Mouse (Mus musculus) liver (tissue): ENCODE measurements around the gene Prickle2.

Source experiments
- DNase-seq: peaks from one replicate; pipeline ENCODE4 v3.0.0-alpha.2; 2020; ENCODE audit warnings: mixed read lengths

Prickle2 gene

DNA sequence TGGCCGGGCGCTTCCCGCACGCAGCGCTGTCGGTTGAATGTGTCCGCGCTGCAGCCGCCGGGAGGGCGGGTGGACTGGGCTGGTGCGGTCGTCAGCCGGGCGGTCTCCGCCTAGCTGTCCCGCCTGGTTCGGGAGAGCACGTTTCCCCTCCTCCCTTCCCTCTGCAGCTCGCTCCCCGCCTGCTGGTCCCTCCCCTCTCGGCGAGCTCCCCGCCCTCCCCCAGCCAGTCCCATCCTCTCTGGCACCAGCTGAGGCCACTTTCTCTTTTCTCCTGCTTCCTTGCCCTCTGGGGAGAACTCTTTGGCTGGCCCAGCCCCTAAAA, at the start of gene Prickle2:
Gene Prickle2, minus strand, starts transcription at position 11 of the 322 bp plus-strand sequence.
- peak; percentile 67 for DNase-seq

DNA sequence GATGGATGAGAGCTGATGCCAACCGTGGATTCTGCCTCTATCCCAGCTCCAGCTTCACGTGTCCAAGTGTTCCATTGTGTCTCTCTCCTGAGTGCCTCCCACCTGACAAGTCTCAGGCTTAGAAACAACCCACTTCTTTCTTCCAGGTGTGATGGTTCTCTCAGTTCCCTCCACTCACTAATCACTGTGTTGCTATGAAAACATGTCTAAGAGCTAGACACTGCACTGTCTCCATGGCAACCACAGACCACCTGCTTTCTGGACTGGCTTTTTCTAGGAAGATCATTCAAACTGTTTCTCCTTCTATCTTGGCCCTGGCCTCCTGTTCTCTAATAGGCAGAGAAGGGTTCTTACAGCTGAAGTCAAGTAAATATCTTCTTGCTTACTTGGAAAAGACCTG, 46.8 kb upstream of the Prickle2 start:
- no peak for DNase-seq

DNA sequence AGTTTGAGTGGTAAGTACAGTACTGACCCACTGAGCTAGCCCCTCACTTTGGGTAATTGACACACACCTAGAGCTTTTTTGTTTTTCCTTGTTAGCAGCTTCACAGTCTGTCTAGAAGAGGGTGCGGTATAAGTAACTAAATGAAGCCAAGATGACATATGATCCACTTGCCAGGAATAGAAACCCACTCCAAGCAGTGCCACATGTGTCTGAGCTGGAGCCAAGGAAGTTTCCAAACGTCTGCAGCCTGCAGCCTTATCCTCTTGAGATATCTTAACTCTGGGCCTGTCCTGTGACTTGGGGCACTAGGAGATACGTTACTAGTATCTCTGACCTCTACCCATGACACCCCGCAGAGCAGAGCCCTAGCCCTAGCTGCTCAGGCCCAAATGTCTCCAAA, 43.5 kb upstream of the Prickle2 start:
- DNase-seq: no peak

DNA sequence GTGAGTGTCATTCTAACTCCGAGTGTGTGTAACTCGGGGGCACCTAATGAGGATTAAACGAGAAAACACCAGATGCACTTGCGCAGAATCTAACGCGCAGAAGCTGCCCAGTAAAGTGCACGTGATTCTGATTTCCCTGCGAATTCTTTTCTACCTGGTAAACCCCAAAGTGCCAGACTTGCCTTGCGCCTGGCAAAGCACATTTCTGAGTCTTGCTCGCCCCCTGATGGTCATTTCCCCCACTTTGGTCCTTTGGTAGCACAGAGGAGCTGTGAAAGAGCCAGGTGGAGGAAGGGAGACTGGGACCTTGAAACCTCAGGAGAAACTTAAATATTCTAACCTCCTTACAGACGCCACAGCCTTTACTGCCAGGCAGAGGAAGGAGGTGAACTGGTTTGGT, 37.6 kb upstream of the Prickle2 start:
- DNase-seq: peak; percentile 26

DNA sequence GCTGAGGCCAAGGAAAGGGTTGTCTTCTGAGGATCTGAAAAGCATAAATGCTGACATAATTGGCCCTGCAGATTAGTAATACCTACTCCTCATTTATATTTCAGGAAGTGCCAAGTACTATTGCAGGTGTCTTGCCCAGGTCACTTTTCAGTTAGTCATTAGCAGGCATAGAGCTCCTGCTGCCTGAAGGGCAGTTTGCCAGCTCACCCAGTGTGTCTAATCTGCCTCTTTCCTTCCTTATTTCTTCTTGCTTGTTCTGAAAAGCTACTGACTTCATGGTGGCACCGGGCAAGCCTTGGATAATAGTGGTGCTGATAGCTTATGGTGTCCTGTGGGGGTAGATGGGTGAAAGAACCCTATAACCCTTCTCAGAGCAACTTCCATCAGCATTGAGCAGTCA, 31.2 kb upstream of the Prickle2 start:
- DNase-seq: no peak

DNA sequence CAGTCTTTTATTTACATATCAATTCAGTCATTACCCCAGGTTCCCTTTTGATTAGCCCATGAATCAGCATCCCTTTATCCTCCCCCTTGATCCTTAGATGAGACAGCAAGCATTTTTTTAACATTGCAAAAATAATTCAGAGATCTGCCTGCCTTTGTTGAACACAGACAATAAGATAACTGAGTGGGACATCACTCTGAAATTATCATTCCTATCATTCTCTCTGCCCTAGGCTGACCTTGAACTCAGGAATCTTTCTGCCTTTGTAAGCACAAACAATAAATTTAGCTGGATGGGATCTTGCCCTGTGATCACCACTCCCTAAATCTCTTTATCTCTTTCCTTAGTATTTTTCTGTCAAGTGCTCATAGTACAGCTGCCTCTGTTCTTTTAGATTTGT, 27.7 kb upstream of the Prickle2 start:
- DNase-seq: no peak

DNA sequence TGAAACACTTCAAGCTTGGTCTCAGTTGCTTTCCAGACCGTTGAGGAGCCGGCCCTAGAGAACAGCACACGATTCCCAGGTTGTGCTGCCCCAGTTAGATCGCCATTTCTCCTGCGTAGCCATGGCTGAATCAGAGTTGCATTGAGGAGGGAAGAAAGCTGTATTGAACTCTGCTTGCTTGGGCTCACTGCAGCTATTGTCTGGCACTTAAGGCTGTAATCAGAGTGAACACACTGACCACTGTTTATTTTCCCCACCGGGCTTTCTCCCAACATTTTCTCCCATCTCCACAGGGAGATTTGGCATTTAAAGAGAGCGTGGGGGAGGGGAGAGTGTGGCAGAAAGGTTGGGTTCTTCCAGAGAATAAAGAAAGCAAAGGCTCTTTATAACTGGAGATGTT, 22.6 kb upstream of the Prickle2 start:
- DNase-seq: no peak

DNA sequence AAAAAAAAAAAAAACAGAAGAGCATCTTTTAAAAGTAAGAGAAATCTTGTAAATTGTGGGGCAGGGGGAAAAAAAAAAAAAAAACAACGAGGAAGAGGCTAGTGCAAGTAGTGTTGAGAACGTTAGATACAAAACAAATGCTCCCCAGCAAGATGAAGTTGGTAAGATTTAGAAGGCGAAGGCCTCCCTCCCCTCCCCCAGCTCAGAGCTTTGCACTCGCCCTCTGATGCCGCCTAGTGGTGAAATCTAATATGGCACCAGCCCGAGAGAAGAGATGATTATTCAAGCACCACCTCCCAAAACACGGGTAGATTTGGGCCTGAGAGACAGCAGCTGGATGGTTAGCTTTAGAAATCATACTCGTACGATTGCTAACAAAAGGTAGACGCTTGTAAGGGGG, 22.1 kb upstream of the Prickle2 start:
- peak; percentile 71 for DNase-seq

DNA sequence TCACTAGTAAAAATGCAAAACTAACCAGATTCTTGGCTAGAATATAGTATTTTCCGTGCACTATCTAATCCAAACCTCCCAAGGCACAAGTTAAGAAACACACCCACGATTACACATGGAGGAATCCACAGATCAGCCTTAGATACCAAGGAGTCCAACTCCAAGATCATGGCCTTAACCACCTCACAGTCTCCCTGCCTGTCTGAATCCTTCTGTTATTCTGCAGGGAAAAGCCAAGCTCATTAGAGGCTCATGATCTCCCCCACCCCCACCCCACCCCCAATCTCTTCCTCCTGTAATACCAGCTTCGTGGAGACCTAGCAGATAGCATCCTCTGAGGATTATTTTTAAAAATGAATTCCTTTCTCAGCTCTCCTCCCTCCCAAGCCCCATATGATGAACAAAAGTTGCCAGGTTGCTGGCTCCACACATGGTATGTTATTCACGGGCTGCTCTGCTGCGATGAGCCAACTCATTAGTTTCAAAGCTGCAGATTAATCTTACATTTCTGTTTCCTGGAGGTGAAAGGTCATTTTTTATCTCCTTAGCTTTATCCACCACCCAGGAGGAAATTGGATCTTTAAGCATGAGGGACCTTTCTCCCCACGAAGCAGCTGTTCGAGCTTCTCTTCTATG, 21.5 kb upstream of the Prickle2 start:
- DNase-seq: no peak

DNA sequence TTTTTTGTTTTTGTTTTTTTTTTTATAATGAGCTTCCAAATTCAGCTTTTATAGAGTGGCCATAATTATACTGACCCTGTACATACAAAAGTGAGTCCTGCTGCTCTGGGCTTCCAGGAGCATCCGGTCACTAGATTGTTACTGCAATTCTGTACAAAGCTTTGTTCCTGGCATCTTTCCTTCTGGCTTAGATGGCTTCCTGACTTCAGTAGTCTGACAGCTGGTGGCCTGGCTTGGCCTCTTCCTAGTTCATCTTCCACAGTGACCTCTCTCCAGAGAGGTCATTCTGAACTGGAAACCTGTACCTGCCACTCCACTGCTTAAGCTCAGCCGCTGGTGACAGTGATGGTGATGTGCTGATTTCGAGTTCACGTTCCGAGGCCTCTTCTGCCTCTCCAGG, 20.2 kb upstream of the Prickle2 start:
- DNase-seq: no peak

DNA sequence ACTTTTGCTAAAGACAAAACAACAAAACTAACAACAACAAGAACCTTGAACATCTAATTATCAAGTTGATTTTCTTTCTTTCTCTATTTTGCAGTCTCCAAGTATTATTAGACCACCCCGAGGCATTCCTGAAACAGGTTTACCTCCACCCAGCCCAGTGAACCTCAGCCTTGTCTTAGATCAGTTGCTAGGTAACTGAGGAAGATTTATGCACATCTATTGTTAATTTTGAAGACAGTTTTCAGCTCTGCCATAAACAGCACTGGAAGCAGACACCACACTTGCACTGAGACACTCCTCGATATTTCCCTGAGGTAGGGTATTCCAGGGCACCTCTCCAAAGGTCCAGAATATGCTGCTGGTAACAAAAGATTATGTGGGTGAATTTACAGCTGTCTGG, 18.4 kb upstream of the Prickle2 start:
- no peak for DNase-seq

DNA sequence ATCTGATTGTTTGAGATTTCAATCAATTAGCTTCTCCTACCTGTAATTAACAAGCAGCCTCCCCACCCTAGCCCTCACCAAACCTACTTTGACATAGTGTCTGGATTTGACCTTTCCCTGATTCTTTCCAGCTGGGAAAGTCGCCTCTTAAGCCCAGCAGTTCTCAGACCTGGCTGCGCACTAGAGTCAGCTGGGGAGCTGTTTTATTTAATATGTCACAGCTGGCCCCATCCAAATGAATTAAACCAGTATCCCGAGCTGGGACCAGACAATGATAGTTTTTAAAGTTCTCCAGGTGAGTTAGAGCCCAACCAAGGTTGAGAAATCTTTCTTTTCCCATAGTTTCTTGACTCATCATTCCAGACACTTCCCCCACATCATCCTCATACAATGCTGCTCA, 9.9 kb upstream of the Prickle2 start:
- DNase-seq: no peak

DNA sequence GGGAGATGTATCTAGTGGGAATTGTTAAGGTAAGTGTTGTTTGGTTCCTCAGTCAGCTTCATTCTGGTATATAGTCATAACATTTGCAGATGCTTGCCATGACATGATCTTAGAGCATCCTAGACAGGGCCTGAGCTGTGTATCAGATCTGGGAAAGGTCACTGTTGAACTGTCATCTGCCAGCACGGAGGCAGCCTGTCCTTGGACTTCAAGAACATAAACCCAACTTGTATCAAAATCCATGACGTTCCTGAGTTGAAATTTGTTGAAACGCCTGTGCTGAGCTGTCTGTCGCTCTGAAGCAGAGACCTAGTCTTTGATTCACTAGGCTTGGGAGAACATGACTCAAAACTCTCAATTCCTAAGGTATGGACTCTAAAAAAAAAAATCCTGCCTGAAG, 8.8 kb upstream of the Prickle2 start:
- no peak for DNase-seq

DNA sequence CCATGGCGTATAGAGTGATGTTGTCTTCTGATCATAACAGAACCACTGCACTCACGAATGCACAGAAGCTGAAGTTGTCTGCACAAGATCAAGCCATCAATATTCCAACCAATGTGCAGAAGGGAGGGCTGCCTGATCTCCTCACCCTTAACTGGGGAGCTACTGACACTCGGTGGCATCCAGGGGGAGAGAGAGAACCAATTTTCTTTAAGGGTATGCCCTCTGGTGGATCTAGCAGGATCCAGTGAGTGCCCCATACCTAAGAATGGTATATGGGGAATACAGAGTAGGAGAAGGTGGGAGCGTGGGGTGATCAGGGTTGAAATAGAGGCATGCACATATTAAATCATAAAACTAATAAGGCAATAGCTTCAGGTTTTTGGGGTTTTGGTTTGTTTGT, 2.2 kb upstream of the Prickle2 start:
- no peak for DNase-seq

DNA sequence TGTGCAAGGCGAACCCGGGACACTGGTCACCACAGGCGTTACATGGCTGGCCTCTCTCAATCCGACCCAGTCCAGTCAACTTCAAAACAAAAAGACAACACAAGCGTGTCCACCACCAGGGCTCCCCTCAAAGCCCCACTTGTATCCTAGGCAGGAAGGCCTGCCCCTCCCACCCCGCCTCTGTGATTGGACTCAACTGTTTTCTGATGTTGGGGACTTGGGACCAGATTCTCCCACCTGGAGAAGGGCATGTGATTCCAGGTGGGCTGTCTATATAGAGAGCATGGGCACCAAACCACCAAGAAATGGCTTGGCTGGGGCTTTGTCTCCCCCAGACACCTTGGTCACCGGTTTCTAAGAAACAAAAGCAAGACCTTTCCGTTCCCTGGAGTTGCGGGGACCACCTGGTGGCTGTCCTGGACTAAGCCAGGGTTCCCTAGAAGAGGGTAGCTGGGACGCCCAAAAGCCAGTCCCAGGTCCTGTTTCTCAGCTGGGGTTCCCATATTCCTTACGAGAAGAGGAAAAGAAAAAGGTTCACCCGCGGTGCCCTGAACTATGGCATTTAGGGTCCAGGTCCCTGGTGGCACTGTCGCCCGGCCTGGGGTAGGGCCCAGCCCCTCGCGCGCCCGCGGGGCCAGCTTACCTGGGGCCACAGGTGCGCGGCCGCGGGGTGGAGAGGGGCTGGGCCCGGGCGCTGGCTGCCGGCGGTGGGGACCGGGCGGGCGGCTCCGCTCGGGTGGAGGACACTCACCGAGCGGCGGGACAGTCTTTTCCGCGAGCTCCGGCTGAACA, 406 bp downstream of the Prickle2 start:
- DNase-seq: no peak

DNA sequence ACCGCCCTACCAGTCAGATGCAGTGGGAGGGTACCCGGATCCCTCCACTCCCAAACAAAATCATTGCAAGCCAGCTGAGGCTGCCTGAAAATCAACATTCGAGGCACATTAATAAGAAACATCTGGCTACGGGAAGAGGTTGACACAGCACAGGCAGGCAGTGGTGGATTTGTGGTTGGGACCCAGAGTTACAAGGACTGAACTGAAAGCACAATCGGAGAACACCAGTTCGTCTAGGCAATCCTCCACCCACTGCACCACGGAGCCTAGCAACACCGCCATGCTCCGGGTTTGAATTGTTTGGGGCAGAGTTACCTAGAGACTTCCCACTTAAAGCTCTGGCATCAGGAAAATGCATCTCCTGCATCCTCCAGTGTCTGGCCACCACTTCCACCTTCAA, 1.1 kb downstream of the Prickle2 start:
- no peak for DNase-seq

DNA sequence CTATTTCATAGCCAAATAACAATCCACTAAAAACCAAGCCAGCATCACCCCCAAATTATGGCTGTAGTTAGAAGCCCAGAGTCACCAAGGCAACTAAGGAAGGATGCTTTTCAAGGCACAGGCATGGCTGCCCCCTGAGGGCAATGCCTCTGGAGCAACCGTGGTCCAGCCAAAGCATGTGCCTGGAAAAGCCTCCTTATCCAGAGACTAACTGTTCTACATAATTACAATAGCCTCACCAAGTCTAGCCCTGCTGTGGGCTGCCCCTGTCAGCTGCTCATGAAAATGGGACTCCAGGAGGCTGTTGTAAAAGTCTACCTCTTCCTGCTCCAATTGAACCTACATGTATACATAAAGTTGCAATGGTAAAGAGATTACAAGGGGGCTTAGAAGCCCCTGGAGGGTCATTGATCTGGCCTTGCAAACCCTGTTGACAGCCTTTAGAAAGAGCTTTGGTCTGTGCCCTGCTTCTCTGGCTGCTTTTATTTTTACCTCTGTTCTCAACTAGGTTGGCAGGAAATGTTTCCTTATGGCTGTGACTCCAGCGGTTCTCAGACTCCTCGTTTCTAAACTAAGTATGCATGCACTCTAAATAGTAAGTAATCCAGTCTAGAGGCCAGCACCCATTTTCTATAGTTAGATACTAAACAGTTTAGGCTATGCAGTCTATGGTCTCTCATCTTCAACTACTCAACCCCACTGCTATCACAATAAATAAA, 6.3 kb downstream of the Prickle2 start:
- DNase-seq: no peak

DNA sequence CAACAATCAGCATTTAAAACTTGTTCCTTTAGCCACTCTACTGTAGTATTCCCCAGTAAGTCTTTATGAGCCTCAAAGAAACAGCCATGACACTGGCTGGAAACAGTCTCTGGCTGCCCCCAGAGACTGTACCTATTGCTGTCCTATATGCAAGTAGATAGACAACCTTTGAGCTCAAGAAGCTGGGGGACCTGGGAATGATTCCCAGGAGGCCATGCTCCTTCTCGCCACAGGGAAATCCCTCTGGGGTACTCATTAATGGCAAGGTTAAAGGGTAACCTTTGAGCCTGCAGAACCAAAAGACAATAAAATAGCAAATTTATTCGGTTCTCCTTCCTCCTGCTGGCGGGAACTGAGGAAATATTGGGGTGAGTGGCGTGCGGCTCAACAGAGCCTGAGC, 8.1 kb downstream of the Prickle2 start:
- no peak for DNase-seq

DNA sequence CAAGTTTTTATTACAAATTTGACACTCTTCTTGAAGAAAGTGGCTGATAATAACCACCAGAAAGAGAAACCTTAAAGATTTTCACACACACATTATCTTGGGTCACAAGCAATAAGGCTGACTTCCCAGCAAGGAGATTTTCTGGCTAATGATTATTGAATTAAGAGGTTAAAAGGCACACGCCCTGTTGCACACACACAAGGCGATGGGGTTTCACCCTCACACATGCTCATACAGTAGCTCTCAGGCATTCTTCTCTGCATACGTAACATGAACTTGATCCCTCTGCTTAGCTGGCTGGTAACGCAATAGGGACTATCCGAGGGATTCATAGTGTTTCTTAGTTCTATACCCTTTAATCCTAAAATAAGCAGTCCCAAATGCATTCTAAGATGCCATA, 18.6 kb downstream of the Prickle2 start:
- DNase-seq: no peak

DNA sequence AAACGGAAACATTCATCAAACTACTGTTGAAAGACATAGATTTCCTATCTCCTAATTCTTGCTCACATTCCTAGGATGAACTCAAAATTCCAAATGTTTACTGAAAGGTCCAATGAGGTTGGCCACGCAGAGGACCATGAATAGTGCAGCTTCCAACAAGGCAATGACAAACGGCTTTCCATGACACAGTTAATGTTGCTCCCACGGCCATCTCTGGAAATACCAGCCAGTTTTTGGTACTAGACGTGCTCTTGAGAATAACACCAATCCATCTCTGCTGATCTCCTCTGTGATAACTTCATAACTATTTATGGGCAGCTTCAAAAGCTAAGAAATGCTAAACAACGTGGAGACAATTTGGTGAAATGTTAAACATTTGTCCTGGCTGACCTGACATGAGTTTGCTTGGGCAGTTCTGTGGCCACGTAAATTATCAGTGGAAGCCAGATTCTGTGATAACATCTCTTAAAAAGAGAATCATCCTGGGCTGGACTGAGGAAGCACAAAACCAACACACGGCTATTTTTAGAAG, 31.5 kb downstream of the Prickle2 start:
- no peak for DNase-seq

DNA sequence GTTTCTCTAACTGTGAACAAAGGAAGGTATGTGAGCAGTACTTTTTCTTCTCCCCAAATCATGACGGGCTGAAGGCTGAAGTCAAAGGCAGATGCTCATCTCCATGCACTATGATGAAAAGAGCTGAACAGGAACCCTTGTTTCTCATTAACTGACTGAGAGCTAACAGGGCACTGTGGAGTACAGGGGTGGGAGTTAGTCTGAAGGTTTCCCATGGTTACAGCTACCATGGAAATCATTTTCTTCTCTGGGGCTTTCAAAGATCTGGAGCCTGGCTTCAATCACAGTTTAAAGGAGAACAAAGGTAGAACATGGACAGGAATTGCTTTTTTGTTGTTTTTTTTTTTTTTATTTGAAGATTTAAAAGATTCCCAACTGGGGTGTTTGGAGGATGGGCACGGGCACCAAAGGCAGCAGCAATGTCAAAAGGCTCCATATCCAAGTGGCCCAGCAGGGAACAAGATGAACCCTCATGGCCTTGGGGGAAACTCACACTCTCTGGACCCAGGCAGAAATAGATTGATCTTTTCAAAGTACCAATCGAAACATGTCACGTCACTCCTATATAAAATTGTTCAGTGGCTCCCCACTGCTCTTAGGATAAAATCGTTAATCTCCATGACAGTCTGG, 35.3 kb downstream of the Prickle2 start:
- no peak for DNase-seq

DNA sequence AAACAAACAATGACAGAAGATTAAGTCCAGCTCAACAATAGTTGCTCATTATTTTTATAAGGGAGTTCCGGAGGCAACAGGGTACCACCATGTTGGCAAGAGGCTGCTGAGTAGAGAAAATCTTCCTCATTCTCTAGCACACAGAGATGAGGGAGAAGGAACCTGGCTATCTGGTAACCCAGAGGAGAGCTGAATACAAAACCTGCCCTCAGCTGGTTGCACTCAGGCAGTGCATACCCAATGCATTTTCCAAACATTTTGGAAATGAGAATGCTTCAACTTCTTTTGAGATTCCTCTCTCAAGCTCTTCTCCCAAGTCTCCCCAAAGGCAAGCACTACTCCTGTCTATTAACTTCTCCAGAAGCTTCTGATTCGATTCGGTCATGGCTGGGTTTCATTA, 36.3 kb downstream of the Prickle2 start:
- no peak for DNase-seq

DNA sequence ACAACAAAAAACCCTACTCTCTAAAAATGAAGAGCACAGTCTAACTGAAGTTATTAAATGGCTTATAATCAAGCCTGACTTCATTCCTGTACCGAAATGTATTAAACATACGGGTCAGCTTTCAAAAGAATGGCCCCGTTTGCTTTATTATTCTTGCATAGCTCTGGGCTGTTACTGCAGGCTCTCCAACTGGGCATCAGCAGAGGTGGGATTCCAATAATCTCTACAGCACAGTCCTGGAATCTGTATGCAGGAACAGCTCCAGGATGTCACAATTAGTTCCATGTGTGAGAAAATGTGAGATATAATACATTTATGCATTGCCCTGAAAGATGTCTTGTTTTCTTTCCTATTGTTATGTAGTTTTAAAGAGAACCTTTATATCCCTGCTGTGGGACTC, 38.4 kb downstream of the Prickle2 start:
- DNase-seq: no peak
